Mouse (Mus musculus) mature B cell (primary cell): ENCODE results near the gene 1700123L14Rik.
"Not testable (repeated sequence)": the region's sequence is repeated elsewhere in the genome, so short reads cannot be mapped to it uniquely, and the experiment has no call there.

Experiments used
- in situ Hi-C: fragments of 300-500 bp; cut with MboI; formaldehyde crosslinking; loops from 2 replicates; pipeline ENCODE4 v1.14.3; 2019

1700123L14Rik gene

GRCm38 (mm10) chr6:96165818-96166379 lies at the start of gene 1700123L14Rik:
TSS of gene 1700123L14Rik (minus strand) at chr6:96166243.
- in situ Hi-C loops = no loop called here

- in situ Hi-C loops = no loop called here
Observed at GRCm38 (mm10) chr6:96205395-96205794, 39.4 kb upstream of the 1700123L14Rik start.

GRCm38 (mm10) chr6:96198991-96199390 lies 32.9 kb upstream of the 1700123L14Rik start:
- in situ Hi-C loops = not testable (repeated sequence)

GRCm38 (mm10) chr6:96186517-96186916 lies 20.5 kb upstream of the 1700123L14Rik start:
- in situ Hi-C loops = no loop called here

GRCm38 (mm10) chr6:96183392-96183791 lies 17.3 kb upstream of the 1700123L14Rik start:
- in situ Hi-C loops = no loop called here

- in situ Hi-C loops = no loop called here
Observed at GRCm38 (mm10) chr6:96178530-96178929, 12.5 kb upstream of the 1700123L14Rik start.

GRCm38 (mm10) chr6:96173681-96174080 lies 7.6 kb upstream of the 1700123L14Rik start:
- in situ Hi-C loops = no loop called here

GRCm38 (mm10) chr6:96167031-96167430 lies 988 bp upstream of the 1700123L14Rik start:
- in situ Hi-C loops = no loop called here

- in situ Hi-C loops = no loop called here
Observed at GRCm38 (mm10) chr6:96165403-96165802, 640 bp downstream of the 1700123L14Rik start.

GRCm38 (mm10) chr6:96143326-96143725 lies 22.7 kb downstream of the 1700123L14Rik start:
- in situ Hi-C loops = no loop called here

GRCm38 (mm10) chr6:96116534-96117272 lies 49.3 kb downstream of the 1700123L14Rik start:
- in situ Hi-C loops = no loop called here

- in situ Hi-C loops = no loop called here
Observed at GRCm38 (mm10) chr6:96116148-96116533, 49.9 kb downstream of the 1700123L14Rik start.
